Mouse (Mus musculus) mammary gland, adult 2 months (tissue): ENCODE data around the gene Gtf3a. TPM values are rescaled to one million over a fixed set of nuclear protein-coding genes. Genes with fewer than 3 reads are reported as not detected.

Experiments
- polyA plus RNA-seq: library from polyadenylated mRNA; depleted of rRNA; stranded (reverse); fragments of >200 nt; gene quantifications from 2 replicates; pipeline ENCODE4 v1.2.3, GENCODE M21; 2012; ENCODE audit warnings: low replicate concordance; rRNA removed

Gene Gtf3a
- polyA plus RNA-seq = 30.2 and 65.2 TPM in 2 replicates

DNA sequence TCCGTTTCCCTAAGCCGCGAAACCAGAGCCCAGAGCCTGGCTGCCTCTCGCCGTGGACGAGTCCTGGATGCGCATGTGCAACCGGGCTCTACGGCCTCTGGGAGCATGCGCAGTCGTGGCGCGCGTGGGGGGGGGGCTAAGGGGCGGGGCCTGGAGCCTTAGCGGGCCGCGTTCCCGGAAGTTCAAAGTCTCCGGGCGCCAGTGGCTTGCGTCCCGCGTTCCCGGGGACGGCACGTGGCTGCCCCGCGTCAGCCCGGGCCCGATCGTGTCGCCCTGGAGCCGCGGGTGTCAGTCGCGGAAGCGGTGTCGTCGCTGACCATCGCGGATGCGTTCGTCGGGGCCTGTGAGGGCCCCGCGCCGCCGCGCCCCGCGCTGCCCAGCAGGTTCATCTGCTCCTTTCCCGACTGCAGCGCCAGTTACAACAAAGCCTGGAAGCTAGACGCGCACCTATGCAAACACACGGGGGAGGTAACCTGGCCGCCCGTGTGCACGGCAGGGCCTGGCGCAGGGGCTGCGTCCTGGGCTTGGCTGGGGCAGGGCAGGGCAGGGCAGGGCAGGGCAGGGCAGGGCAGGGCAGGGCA lies at the start of gene Gtf3a:
TSS of gene Gtf3a (plus strand) at position 150 of the 581 bp plus-strand sequence.

DNA sequence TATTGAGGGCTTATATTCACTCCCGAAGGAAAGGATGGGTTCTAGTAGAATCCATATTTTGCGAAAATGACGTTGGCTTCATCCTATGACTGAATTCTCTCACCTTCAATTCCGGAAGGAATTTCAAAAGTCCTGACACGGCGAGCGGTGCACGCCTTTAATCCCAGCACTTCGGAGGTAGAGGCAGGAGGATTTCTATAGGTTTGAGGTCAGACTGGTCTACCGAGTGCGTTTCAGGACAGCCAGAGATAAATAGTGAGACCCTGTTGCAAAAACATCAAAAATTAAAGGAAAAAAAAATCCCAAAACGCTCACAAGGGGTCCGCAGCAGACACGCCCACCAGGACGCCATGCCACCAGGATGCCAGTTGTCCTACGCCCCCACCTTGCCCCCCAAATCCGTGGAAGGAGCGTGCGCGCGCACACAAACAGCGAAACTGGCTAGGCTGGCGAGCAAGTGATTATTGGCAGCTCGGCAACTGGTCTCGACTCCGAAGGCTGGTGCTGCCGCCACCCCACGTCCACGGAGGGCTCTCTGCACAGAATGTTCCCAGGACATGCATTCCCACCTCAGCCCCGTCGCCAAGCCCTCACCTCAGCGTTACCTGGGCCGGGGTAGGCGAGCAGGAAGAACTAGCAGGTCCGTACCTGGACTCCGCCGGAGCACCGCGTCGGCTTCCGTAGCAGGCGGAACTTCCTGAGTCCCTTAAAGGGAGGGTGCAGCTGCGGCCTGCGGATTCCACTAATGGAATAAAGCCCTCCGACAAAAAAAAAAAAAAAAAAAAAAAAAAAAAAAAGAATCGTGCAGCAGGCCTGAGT lies 14.9 kb downstream of the Gtf3a start, which contains the start of gene Mtif3:
TSS of gene Mtif3 (minus strand) at position 683 of the 819 bp plus-strand sequence.

Other genes with a start within 250 kb of the Gtf3a start
- 6.9 and 9.6 TPM in 2 replicates for gene Usp12, start 153.7 kb upstream of the Gtf3a start, polyA plus RNA-seq
- gene Rpl21, start 115.8 kb upstream of the Gtf3a start, polyA plus RNA-seq = 26.2 and 53.5 TPM in 2 replicates
- 6.0 and 7.8 TPM in 2 replicates for gene Rasl11a, start 103.6 kb upstream of the Gtf3a start, polyA plus RNA-seq
- 9.3 and 11.8 TPM in 2 replicates for gene Mtif3, start 15.1 kb downstream of the Gtf3a start, polyA plus RNA-seq
- 27.2 and 65.1 TPM in 2 replicates for gene Lnx2, start 127.9 kb downstream of the Gtf3a start, polyA plus RNA-seq
- gene Polr1d, start 128.4 kb downstream of the Gtf3a start, polyA plus RNA-seq = 35.7 and 48.1 TPM in 2 replicates
- gene Gsx1, start 240.0 kb downstream of the Gtf3a start, polyA plus RNA-seq = not detected in 2 replicates